Mouse (Mus musculus): ENCODE data around the gene Mettl17. TPM values are rescaled to one million over a fixed set of nuclear protein-coding genes. Genes with fewer than 3 reads are reported as not detected.

Gene Mettl17
- 6.7 and 10.1 TPM in 2 replicates for total RNA-seq (2015)
- total RNA-seq (2017) = 14.7 and 15.5 TPM in 2 replicates

- peak; percentile 97 for ATAC-seq (replicated peaks; ENCODE audit: poor library complexity)
These were observed at the start of gene Mettl17 for GRCm38 (mm10) chr14:51884598-51885331. Gene Mettl17 (plus strand): TSS chr14:51884842.

- peak; percentile 64; the same call in 1 of the 2 replicates for ATAC-seq (replicated peaks; ENCODE audit: poor library complexity)
These were observed 46.2 kb upstream of the Mettl17 start for GRCm38 (mm10) chr14:51838480-51838879.

DNA sequence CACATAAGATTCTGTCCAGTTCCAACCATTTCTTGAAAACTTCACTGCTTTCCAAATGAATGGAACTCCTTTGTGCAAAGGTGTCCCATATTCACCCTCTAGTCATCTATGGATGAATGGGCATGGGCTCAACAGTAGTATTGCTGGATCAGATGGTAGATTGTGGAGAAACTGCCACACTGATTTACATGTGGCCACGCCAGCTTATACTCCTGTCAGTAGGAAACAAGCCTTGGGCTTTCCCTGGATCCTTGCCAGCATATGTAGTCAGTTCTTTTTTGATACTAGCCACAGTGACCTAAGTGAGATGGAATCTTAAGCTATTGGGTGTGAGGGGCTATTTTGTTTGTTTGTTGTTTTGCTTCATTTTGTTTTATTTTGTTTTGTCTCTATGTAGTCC lies 42.4 kb upstream of the Mettl17 start:
- no peak for ATAC-seq (replicated peaks; ENCODE audit: poor library complexity)

DNA sequence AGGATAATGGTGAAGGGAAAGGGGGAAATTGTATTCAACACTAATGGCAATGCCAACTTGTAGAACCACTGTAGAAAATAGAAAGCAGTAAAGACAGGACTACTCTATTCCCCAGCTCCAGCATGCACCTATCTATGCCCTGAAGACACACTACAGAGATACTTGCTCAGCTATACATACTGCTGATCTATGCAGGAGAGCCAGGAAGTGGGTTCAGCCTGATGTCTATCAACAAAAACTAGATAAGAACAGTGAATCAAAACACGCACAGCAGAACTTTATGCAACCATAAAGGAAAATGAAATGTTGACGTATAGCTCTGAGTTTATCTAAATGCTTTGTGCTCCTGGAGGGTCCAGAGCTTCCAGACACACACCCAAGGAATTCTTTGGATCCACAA lies 41.9 kb upstream of the Mettl17 start:
- ATAC-seq (replicated peaks; ENCODE audit: poor library complexity) = no peak

DNA sequence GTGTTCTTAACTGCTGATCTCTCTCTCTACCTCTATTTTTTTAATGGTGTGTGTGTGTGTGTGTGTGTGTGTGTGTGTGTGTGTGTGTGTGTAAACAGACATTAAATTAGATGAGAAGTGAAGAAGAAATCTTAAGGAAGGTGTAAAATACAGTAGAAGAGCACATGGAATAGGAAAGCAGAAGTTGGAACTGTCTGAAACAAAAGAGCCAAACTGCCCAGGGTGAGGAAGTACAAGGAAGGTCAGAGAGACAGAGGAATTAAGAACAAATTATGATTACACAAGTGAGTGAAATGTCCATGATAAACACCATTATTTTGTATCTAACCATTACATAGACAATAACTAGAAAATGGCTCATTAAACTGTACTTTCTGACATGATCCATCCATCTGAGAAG lies 40.8 kb upstream of the Mettl17 start:
- ATAC-seq (replicated peaks; ENCODE audit: poor library complexity) = peak; percentile 65

DNA sequence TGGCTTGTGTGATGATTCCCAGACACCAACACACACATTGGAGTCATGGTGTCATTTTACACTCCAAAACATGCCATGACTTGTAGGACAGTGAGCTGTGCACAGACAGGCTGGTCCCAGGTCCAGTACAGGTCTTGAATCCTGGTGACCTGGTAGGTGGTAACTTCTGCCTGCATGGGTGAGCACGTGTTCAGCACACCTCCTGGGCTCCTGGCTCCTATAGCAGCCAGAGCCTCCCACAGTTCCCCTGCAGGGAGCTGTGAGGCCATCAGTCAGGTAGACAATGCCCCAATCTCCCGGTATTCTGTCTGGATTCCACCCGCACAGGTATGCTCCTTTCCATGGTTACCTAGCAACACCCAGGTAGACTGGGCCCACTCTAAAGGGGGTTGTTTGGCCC lies 38.1 kb upstream of the Mettl17 start:
- no peak for ATAC-seq (replicated peaks; ENCODE audit: poor library complexity)

DNA sequence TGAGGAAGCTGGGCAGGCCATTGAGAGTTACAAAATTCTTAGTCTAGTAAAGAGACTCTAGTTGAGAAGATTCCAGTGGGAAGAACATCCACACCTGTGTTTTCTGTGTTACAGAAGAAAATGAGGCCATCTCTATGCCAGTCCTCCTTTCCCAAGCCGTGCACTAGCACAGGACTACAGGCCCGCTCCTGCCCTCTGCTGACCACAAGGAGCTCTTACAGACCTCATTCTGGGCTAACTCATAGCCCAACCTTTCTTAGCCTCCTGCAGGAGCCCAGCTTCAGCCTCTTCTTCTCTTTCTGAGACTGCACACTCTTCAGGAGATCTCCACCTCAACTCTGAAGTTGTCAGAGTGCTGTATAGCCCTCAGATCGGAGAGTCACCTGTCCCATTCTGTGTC lies 33.6 kb upstream of the Mettl17 start:
- peak; percentile 71 for ATAC-seq (replicated peaks; ENCODE audit: poor library complexity)

DNA sequence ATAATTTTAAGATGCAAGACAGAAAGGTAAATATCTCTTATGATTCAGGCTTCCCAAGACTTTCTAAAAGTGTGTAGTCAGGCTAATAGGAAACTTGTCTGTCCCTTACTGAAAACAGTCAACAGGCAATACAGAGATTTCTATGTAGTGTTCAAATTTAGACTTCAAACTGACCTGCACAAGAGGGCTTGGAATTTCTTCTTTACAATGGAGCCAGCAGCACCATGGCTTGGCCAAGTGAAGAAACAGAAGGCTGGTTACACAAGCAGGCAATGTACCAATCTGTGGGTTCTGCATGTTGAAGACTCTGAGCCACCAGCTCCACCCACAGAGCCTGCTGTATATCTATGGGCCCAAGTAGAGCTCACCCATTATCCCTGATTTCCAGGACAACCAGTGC lies 31.2 kb upstream of the Mettl17 start, which contains the start of gene Ear6:
Gene Ear6, plus strand, starts transcription at position 301 of the 400 bp plus-strand sequence.
- no peak for ATAC-seq (replicated peaks; ENCODE audit: poor library complexity)

- ATAC-seq (replicated peaks; ENCODE audit: poor library complexity) = peak; percentile 50; the same call in 1 of the 2 replicates
These were observed 29.4 kb upstream of the Mettl17 start for GRCm38 (mm10) chr14:51855280-51855679.

- peak; percentile 60; the same call in 1 of the 2 replicates for ATAC-seq (replicated peaks; ENCODE audit: poor library complexity)
These were observed 21.0 kb upstream of the Mettl17 start for GRCm38 (mm10) chr14:51863603-51864002.

DNA sequence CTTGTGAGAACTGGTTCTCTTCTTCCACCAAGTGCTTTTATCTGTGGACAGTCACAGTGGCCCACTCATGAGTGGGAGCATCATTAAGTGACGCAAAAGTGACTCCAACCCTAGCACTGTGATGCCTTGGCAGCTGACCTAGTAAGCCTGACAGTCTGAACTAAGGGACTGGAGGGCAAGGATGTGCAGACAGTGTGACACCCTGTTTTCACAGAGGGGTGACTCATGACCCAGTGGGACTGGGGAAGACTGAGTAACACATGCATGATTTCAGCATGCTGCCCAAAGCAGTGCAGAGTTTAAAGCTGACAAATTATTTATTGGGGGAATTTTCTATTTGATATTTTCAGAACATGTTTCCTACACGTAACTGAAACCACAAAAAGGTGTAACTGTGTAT lies 13.9 kb upstream of the Mettl17 start:
- no peak for ATAC-seq (replicated peaks; ENCODE audit: poor library complexity)

DNA sequence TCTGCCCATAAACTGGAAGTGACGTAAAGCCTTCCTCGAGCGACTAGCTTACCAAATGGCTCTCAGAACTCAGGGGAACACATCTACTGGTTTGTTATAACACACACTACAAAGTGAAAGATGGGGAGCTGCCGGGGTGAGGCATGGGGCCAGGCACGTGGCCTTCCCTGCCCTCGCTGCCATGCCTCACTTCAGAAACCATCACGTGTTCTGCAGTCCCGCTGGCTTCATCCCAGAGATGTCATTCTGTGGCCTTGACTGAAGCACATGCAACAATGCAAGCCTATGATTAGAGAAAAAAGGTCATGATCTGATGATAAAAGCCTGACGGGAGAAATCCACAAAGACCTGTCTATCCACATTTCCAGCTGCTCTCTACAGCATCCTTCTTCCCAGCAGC lies 12.9 kb upstream of the Mettl17 start:
- no peak for ATAC-seq (replicated peaks; ENCODE audit: poor library complexity)

DNA sequence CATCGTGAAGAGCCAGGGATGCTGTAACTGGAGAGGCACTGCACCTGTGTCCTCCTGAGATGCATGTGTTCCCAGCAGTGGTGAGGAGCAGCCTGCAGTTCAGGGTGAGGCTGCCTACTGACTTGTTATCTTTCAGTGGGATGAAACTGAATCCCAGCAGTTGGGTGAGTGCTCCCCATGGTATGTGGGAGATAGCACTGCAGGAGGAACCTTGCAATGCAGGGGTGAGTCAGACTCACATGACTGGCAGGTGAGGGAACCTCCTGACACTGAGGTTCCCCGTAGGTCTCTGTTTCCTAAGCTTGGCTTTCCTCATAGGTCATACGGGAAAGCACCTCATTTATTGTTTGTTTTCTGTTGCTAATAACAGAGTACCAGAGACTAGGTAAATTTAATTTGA lies 7.1 kb upstream of the Mettl17 start:
- ATAC-seq (replicated peaks; ENCODE audit: poor library complexity) = no peak

DNA sequence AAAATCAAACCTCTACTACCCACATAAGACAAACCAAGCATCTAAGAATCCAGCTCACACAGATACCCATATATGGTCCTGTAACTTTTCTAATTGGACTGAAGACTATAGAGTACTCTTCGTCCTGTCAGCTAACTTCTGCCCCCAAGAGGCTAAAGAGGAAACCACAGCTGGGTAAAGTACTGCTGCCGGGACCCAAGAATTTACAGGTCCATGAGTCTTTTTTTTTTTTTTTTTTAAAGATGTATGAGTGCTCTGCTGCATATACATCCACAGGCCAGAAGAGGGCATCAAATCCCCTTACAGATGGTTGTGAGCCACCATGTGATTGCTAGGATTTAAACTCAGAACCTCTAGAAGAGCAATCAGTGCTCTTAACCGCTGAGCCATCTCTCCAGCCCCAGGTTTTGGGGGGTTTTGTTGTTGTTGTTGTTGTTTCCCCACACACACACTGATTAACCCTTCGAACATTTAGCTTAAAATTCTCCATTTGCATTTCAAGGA lies 1.1 kb upstream of the Mettl17 start:
- peak; percentile 69 for ATAC-seq (replicated peaks; ENCODE audit: poor library complexity)

DNA sequence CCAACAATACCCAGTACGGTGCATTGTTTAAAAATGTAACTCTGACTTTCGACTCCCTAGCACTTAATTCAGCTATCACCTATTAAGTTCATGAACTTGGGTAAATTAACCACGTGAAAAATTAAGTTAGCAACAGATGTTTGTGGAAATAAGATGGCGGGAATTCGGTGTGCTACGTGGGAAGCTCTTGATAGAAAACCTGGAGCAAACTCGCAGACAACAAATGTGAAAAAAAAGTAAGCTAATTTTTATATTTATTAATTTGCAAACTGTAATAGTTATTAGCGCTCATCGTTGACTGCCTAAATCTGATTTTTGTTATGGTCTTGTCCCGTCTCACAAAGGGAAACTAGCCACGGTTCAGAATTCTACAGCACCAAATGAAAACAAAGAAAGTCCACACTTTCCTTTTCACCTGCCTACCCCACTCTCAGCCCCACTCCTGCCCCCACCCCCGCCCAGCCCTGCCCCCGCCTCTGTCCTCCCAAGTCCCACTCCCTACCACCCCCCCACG lies 554 bp upstream of the Mettl17 start:
- ATAC-seq (replicated peaks; ENCODE audit: poor library complexity) = no peak

GRCm38 (mm10) chr14:51886051-51886450 lies 1.4 kb downstream of the Mettl17 start:
- ATAC-seq (replicated peaks; ENCODE audit: poor library complexity) = no peak

GRCm38 (mm10) chr14:51889833-51890232 lies 5.2 kb downstream of the Mettl17 start:
- ATAC-seq (replicated peaks; ENCODE audit: poor library complexity) = no peak

- no peak for ATAC-seq (replicated peaks; ENCODE audit: poor library complexity)
These were observed 7.7 kb downstream of the Mettl17 start, which contains the start of gene Slc39a2 for GRCm38 (mm10) chr14:51892191-51892939. Gene Slc39a2 (plus strand): TSS chr14:51892889.

DNA sequence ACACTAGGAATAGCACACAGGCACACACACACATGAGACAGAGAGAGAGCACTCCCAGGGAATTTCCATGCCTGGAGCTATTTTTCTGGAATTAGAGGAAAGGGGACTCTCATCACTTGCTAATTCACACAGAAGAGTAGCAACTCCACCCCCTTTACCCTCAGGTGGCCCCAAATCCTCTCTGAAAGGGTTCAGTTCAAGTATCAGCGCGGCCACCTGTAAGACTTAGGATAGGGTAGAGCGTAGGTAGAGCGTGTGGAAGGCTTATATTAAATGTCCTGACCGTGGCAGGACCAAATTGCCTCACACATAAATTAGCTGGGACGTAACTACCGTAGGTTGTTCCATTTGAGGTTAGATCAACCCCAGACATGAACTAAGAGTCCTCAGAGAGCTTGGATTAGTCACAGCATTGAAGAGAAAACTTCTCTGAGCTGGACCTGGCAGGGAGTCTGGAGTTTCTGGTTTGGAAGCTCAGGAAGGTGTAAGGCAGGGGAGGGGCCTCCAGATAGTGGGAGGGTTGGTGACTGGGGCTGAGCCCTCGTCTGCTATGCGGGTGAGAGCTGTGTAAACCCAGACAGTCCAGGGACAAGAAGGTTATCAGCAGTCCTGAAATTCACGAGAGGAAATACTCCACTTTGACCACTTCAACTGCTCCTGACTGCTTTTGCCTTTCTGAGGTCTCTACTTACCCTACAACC lies 8.6 kb downstream of the Mettl17 start:
- no peak for ATAC-seq (replicated peaks; ENCODE audit: poor library complexity)

GRCm38 (mm10) chr14:51893809-51894208 lies 9.2 kb downstream of the Mettl17 start:
- peak; percentile 64 for ATAC-seq (replicated peaks; ENCODE audit: poor library complexity)

DNA sequence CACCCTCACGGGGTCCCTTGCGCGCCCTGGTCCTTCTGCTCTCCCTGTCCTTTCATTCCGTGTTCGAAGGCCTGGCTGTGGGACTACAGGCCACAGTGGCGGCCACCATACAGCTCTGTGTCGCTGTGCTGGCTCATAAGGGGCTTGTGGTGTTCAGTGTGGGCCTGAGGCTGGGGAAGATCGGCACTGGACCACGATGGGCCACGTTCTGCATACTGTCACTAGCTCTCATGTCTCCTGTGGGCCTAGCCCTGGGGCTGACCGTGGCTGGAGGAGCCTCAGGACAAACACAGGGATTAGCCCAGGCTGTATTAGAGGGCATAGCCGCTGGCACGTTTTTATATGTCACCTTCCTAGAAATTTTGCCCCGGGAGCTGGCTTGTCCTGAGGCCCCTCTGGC lies 10.4 kb downstream of the Mettl17 start:
- no peak for ATAC-seq (replicated peaks; ENCODE audit: poor library complexity)

Measured in megakaryocyte progenitor cell, adult 5-6 weeks (primary cell).